Mouse (Mus musculus) ES-E14 (cell line): Measurements from ENCODE around the gene Cfap73. TPM values are rescaled to one million over a fixed set of nuclear protein-coding genes. Genes with fewer than 3 reads are reported as not detected.
A peak's percentile ranks its signal among the peaks of the same experiment; 100 is the strongest.

Experiments
- DNase-seq: peaks from one replicate; pipeline ENCODE4 v3.0.0-alpha.2; 2013; ENCODE audit warnings: low read depth, low spot score
- H3K27ac ChIP-seq: 2 replicates; pipeline ENCODE4 v1.5.1; 2012; ENCODE audit warnings: low read depth, mild to moderate bottlenecking, low read length, moderate library complexity, mixed read lengths; ENCODE audit not compliant: poor library complexity, insufficient read depth, severe bottlenecking
- H3K36me3 ChIP-seq: 2 replicates; pipeline ENCODE4 v1.6.1; 2012; ENCODE audit warnings: mild to moderate bottlenecking, low read length, moderate library complexity, mixed read lengths; ENCODE audit not compliant: control insufficient read depth, poor library complexity, insufficient read depth, severe bottlenecking
- H3K4me1 ChIP-seq, 2 experiments: fragments of 150-350 bp in 1 of 2; sonication (generic) in 1 of 2; 2 replicates each; pipeline ENCODE4 v1.6.1; 2012; ENCODE audit warnings: low read length in 2 of 2, mild to moderate bottlenecking in 1 of 2, mixed read lengths in 1 of 2; ENCODE audit not compliant: control insufficient read depth in 2 of 2, insufficient read depth in 2 of 2, poor library complexity in 1 of 2
- H3K4me3 ChIP-seq, 2 experiments: fragments of 150-350 bp in 1 of 2; sonication (generic) in 1 of 2; 2 replicates each; pipeline ENCODE4 v1.5.1; 2012; ENCODE audit warnings: low read length in 2 of 2, low read depth in 1 of 2, mild to moderate bottlenecking in 1 of 2, mixed read lengths in 1 of 2; ENCODE audit not compliant: insufficient read depth in 1 of 2, poor library complexity in 1 of 2, severe bottlenecking in 1 of 2
- H3K9ac ChIP-seq: 2 replicates; pipeline ENCODE4 v1.6.1; 2012; ENCODE audit warnings: low read depth, mild to moderate bottlenecking, low read length, mixed read lengths; ENCODE audit not compliant: poor library complexity, insufficient read depth, severe bottlenecking
- H3K9me3 ChIP-seq: fragments of 150-350 bp; sonication (generic); 2 replicates; pipeline ENCODE4 v1.6.1; 2012; ENCODE audit warnings: low read depth, mild to moderate bottlenecking, low read length; ENCODE audit not compliant: control insufficient read depth, insufficient read depth
- CHD2 ChIP-seq: IDR thresholded peaks from 2 replicates; pipeline ENCODE4 v1.6.1; 2014; ENCODE audit warnings: mild to moderate bottlenecking, low read depth, low read length, inconsistent platforms
- HCFC1 ChIP-seq: IDR thresholded peaks from 2 replicates; pipeline ENCODE4 v1.6.1; 2012; ENCODE audit warnings: low read length, inconsistent platforms, borderline replicate concordance; ENCODE audit not compliant: insufficient read depth
- MAFK ChIP-seq: IDR thresholded peaks from 2 replicates; pipeline ENCODE4 v1.6.1; 2014; ENCODE audit warnings: mild to moderate bottlenecking, low read depth, low read length, inconsistent platforms; ENCODE audit not compliant: insufficient read depth
- ZC3H11A ChIP-seq: IDR thresholded peaks from 2 replicates; pipeline ENCODE4 v1.6.1; 2012; ENCODE audit warnings: low read depth, mild to moderate bottlenecking, inconsistent platforms, low read length, borderline replicate concordance
- ZNF384 ChIP-seq: IDR thresholded peaks from 2 replicates; pipeline ENCODE4 v1.6.1; 2012; ENCODE audit warnings: low read depth, low read length, inconsistent platforms
- in situ Hi-C, 2 experiments: fragments of 600-800 bp; cut with MboI; formaldehyde crosslinking; loops; one replicate each; pipeline ENCODE4 v1.15.1; 2025; ENCODE audit warnings: low sequenced_read_pairs in 2 of 2, inconsistent platforms in 1 of 2; ENCODE audit not compliant: unreplicated experiment in 2 of 2
- total RNA-seq: library from RNA; depleted of rRNA; stranded (reverse); fragments of 300-350 nt; gene quantifications from 2 replicates; pipeline ENCODE4 v1.2.3, GENCODE M21; 2012; rRNA removed

The Cfap73 gene
- not detected in 2 replicates for total RNA-seq

GRCm38 (mm10) chr5:120634131-120634530 lies at the start of gene Cfap73:
Cfap73 (minus strand) TSS chr5:120634235.
- Histone ChIP-seq H3K27ac (no peak within 1 kb of the TSS), H3K4me3 (no peak within 1 kb of the TSS), H3K4me1 (no peaks in the 10 kb centered on the region; a peak in 1 of 4 replicates), H3K9ac (no peak within 1 kb of the TSS), H3K36me3 (no peaks in the 10 kb centered on the region), H3K9me3 (no peaks in the 10 kb centered on the region)
- in situ Hi-C loops, result loop anchor here in 1 of 2 experiments (10.0 kb wide), 1 partner anchor 101 kb away; no protein-coding TSS in a partner anchor
- DNase-seq, result no peak
- no peak for TF ChIP-seq ZC3H11A
- TF ChIP-seq CHD2, result no peak

DNA sequence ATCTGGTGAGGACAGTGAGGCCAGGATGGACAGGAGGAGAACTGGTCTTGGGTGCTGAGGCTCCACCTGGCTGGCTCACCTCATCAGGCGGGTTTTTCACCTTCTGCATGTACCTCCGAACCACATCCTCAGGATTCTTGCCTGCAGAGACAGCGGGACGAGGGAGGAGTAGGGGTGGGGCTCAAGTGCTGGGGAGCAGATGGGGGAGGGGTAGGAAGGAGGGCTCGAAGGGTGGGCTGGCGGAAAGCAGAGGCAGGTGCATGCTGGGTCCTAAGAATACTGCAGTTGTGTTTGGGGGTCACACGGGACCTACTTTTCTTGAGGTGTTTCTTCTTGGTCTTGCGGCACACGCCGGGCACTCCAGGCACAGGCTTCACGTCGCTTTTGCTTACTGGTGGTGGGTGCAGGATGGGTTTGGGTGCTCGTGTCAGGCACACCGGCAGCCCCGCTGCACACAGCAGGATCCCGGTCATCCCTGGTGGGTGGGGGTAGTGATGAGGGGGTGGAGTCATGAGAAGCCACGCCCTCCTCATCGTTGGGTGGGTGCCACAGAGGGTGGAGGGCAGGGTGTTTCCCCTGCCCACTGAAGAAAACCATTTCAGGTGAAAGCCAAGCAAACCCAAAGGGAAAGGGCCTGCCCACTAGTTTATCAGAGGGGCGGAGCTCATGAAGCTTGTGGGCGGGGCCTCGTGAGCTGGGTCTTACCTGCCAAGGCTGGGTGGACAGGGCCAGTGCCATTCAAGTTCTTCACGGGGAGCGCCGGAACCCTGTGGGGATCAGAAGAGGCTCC lies 49.1 kb upstream of the Cfap73 start:
- DNase-seq, result peak; percentile 64
- no peaks in the 10 kb centered on the region for H3K9me3 ChIP-seq
- no peak overlapping the region; the same call in 1 of the 2 replicates for H3K9ac ChIP-seq
- no peak for TF ChIP-seq MAFK
- TF ChIP-seq ZNF384, result no peak
- TF ChIP-seq HCFC1, result no peak
- no peak for TF ChIP-seq CHD2
- TF ChIP-seq ZC3H11A, result no peak
- H3K4me1 ChIP-seq, result peaks cover 5 to 14% of the 10 kb centered on the region in 2 experiments
- in situ Hi-C loops, result no loop called here
- H3K27ac ChIP-seq, result no peak overlapping the region
- H3K4me3 ChIP-seq, result peak overlapping the region; percentile 51 to 70
- peaks cover 3% of the 10 kb centered on the region; the same call in 1 of the 2 replicates for H3K36me3 ChIP-seq

DNA sequence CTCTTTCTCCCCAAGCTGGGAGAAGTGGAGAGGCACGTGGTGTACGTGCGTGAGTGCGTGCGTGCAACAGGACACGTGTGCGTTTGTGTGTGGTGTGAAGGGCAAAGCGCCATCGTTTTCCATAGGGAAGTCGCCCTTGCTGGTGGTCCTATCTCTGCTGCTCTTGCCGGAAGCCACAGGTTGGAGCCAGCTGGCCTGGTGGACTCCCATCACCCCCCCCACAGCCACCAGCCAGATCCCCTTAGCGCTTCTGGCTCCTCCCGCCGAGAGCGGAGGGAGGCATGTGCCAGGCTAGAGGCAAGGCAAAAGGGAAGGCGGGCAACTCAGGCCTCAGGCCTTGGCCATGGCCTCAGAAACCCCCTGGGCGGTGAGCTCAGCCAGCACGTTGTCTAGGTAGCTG lies 46.9 kb upstream of the Cfap73 start:
- in situ Hi-C loops, result no loop called here
- Histone ChIP-seq H3K9ac (peak overlapping the region; percentile 25; the same call in 1 of the 2 replicates), H3K27ac (no peak overlapping the region), H3K4me1 (peaks cover 4 to 8% of the 10 kb centered on the region in 2 experiments; a peak in 3 of 4 replicates), H3K4me3 (peak overlapping the region in 1 of 2 experiments; percentile 30; a peak in 2 of 4 replicates), H3K9me3 (no peaks in the 10 kb centered on the region), H3K36me3 (peaks cover 3% of the 10 kb centered on the region; the same call in 1 of the 2 replicates)
- TF ChIP-seq ZNF384 (no peak), MAFK (no peak), HCFC1 (no peak), ZC3H11A (no peak), CHD2 (no peak)
- no peak for DNase-seq

DNA sequence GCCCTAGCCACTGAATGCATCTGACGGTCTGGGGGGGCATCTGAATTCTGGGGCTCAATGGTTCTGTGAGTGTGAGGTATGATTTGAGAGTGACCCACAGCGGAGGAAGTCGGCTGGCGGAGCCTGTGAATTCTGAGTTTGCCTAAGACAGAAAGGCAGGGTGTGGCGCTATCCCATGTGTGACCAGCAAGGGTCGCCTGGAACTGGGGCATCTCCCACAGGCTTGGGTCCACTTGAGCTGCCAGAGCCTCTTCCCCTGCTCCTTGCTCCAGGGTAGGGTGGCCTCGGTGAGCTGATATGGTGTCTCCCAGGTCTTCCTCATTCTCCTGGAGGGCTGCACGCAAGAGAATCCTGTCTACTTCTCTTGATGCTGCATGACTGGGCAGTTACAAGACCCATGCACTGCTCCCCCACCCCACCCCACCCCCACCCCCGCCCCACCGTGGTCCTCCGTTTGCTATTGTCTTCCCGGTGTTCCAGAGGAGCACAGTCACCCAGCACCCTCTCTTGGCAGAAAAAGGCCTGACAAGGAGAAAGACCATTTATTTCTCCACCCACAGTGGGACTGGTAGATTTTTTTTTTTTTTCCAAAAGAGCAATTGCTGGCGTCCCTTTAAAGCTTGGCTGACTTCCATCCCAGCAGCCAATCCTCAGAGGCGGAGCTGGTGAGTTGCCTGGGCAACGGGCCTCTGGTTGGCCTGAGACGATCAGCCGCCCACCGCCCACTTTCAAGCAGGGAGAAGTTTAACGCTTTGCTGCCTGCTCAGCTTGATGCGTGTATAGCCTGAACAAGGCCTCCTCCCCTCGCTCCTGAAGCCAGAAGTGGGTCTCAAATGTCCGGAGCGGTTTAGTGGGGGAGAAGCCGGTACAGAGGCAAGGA lies 45.9 kb upstream of the Cfap73 start:
- Histone ChIP-seq H3K4me3 (peak overlapping the region; percentile 28 to 58), H3K4me1 (peaks cover 4 to 11% of the 10 kb centered on the region in 2 experiments; a peak in 3 of 4 replicates), H3K9me3 (no peaks in the 10 kb centered on the region), H3K27ac (peak overlapping the region; percentile 59; the same call in 1 of the 2 replicates), H3K9ac (peak overlapping the region; percentile 52; the same call in 1 of the 2 replicates), H3K36me3 (peaks cover 3% of the 10 kb centered on the region; the same call in 1 of the 2 replicates)
- TF ChIP-seq ZNF384 (peak; percentile 95), CHD2 (no peak), MAFK (no peak), ZC3H11A (0 out of 2 replicates have a peak, but pooled peaks have one; percentile 23), HCFC1 (no peak)
- in situ Hi-C loops, result no loop called here
- DNase-seq, result peak; percentile 91
